Mouse (Mus musculus) brown adipose tissue, adult 24 weeks (tissue): ENCODE measurements around the gene Dpagt1. TPM values are rescaled to one million over a fixed set of nuclear protein-coding genes. Genes with fewer than 3 reads are reported as not detected.
"Not testable (repeated sequence)": the region's sequence is repeated elsewhere in the genome, so short reads cannot be mapped to it uniquely, and the experiment has no call there.

ENCODE experiments used
- H3K27ac ChIP-seq: fragments of 200-500 bp; replicated peaks from 2 replicates; pipeline ENCODE4 v1.5.1; 2012; ENCODE audit warnings: low read depth, mild to moderate bottlenecking, low read length
- H3K4me1 ChIP-seq: fragments of 200-500 bp; 2 replicates; pipeline ENCODE4 v1.6.1; 2012; ENCODE audit warnings: low read length, mixed read lengths; ENCODE audit not compliant: control insufficient read depth, insufficient read depth, insufficient read length
- H3K4me3 ChIP-seq: fragments of 200-500 bp; 2 replicates; pipeline ENCODE4 v1.5.1; 2012; ENCODE audit warnings: low read depth, mild to moderate bottlenecking, low read length, moderate library complexity; ENCODE audit not compliant: insufficient read depth
- polyA plus RNA-seq: library from polyadenylated mRNA; stranded (reverse); fragments of >200 nt; gene quantifications from 2 replicates; pipeline ENCODE4 v1.2.4, GENCODE M21; 2012; ENCODE audit not compliant: missing spikeins, insufficient read depth, insufficient read length

Gene Dpagt1
- polyA plus RNA-seq = 14.6 and 17.9 TPM in 2 replicates

DNA sequence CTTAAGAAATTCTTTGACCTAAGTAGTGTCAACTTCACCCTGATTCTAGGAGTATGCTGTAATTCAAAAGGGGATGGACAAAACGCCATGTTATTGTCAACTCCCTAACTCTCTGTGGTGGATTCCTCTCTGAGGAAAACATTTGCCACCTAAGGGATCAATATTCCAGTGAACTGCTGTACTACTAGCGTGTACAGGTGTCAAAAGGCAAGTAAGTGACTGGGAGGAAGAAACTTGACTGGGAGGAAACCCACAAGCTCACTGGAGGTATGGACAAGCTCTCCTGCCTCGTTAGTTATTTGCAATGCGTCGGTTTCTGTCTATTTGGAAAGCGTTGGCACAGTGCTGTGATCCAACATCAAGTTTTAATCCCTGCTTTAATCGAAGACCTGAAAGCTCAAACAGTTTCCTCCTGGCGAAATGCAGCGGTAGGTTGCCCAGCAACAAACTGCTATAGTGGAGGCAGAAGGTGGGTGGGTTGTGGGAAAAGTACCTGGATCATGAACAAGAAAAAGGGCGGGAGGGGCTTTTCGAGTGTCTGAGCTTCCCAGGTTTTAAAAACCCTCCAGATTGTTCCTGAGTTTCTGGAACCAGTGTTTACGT, at the start of gene Dpagt1:
Dpagt1 (plus strand) TSS at position 252 of the 603 bp plus-strand sequence.
- peak within 1 kb of the TSS; percentile 72 for H3K27ac ChIP-seq

GRCm38 (mm10) chr9:44283183-44283582, 42.6 kb upstream of the Dpagt1 start:
- no peak overlapping the region for H3K27ac ChIP-seq
- H3K4me1 ChIP-seq = peaks cover 4% of the 10 kb centered on the region; the same call in 1 of the 2 replicates
- H3K4me3 ChIP-seq = no peak overlapping the region

More for the DNA sequence above, at the start of gene Dpagt1:
- Histone ChIP-seq H3K4me1 (peaks cover 5% of the 10 kb centered on the region; the same call in 1 of the 2 replicates), H3K4me3 (peak within 1 kb of the TSS; percentile 79)

DNA sequence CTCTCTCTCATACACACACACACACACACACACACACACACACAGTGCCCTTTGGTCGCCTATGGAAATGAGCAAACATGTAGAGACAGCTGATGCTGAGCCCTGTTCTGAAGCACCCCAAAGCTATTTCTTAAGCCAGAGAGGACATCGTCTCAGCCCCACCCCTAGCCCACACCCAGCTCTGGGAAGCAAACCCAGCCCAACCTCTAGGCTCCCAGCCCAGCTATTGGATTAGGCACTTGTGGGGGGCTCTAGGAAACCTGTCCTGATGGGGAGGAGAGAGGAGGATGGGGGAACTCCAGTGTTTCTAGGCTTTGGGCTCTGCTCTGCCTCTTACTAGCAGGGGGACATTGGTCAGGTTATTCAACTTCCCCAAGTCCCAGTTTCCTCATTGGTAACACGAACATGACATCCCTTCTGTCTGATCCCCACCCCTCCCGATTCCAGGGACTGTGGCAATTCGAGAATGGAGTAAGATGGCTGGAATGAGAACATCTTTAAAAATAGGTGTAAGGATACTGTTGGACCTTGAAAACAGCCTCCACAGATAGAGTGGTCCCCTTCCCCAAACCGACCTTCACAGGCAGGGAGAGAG, 39.5 kb upstream of the Dpagt1 start:
- no peak overlapping the region for H3K27ac ChIP-seq
- no peak overlapping the region for H3K4me3 ChIP-seq
- H3K4me1 ChIP-seq = peaks cover 4% of the 10 kb centered on the region; the same call in 1 of the 2 replicates

GRCm38 (mm10) chr9:44287003-44287400, 38.8 kb upstream of the Dpagt1 start:
- no peak overlapping the region for H3K27ac ChIP-seq
- peak overlapping the region; percentile 57 for H3K4me3 ChIP-seq
- H3K4me1 ChIP-seq = peaks cover 4% of the 10 kb centered on the region; the same call in 1 of the 2 replicates

- peak overlapping the region; percentile 57 for H3K4me3 ChIP-seq
- H3K4me1 ChIP-seq = peaks cover 4% of the 10 kb centered on the region; the same call in 1 of the 2 replicates
- H3K27ac ChIP-seq = no peak overlapping the region
These were observed 38.3 kb upstream of the Dpagt1 start for GRCm38 (mm10) chr9:44287401-44288075.

- H3K27ac ChIP-seq = no peak within 1 kb of the TSS
- H3K4me1 ChIP-seq = peaks cover 4% of the 10 kb centered on the region; the same call in 1 of the 2 replicates
- H3K4me3 ChIP-seq = peak within 1 kb of the TSS; percentile 57
These were observed 37.5 kb upstream of the Dpagt1 start, which contains the start of gene Abcg4 for GRCm38 (mm10) chr9:44288076-44288958. Gene Abcg4 (minus strand): TSS chr9:44288615.

GRCm38 (mm10) chr9:44288959-44289291, 36.9 kb upstream of the Dpagt1 start:
- Histone ChIP-seq H3K4me1 (peaks cover 4% of the 10 kb centered on the region; the same call in 1 of the 2 replicates), H3K27ac (no peak overlapping the region), H3K4me3 (no peak overlapping the region)

DNA sequence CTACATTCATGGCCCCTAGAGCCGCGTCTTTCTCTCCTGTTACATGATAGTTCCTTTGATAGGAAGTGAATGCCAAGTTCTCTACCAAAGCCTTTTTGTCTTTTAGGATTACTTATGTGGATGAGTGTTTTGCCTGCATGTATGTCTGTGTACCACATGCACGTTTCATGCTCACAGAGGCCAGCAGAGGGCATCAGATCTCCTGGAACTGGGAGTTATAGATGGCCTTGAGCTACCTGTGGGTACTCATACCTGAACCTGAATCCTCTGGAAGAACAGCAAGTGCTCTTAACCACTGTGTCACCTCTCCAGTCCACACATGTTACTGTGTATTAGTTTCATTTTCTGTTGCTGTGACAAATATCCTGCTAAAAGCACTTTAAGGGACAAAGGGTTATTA, 33.3 kb upstream of the Dpagt1 start:
- Histone ChIP-seq H3K27ac (no peak overlapping the region), H3K4me3 (no peak overlapping the region), H3K4me1 (peaks cover under 1% of the 10 kb centered on the region; the same call in 1 of the 2 replicates)

- H3K27ac ChIP-seq, H3K4me1 ChIP-seq, H3K4me3 ChIP-seq: not testable (repeated sequence)
These were observed 25.8 kb upstream of the Dpagt1 start for GRCm38 (mm10) chr9:44300001-44300400.

DNA sequence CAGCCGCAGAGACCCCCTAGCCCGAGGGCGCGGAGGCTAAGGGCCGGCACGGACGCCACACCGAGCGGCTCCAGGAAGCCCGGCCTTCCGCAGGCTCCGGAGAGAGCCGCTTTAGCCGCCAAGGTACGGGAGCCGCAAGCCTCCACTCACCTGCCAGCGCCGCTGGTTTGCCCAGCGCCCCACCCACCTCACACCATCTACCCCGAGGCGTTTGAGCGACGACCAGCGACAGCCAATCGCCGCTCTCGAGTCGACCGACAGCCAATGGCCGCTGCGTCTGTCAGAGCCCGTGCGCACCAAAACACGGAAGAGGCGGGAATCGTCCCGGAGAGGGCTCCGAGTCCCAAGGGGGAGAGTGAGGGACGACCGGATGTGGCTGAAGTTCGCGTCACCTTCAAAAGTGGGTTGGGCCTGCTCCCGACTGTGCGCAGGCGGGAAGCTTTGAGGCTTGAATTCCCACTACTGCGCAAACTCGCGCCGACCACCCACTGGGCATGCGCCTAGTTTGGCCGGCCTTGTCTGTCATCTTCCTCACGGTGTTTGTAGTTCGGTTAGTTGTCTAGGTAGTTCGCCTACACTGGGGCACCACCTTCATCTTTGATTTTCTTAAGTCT, 20.2 kb upstream of the Dpagt1 start, which contains the start of gene Hinfp:
Hinfp (minus strand) TSS at position 206 of the 614 bp plus-strand sequence.
- peaks cover 7% of the 10 kb centered on the region for H3K4me1 ChIP-seq
- peak within 1 kb of the TSS; percentile 69 for H3K27ac ChIP-seq
- H3K4me3 ChIP-seq = peak within 1 kb of the TSS; percentile 71

DNA sequence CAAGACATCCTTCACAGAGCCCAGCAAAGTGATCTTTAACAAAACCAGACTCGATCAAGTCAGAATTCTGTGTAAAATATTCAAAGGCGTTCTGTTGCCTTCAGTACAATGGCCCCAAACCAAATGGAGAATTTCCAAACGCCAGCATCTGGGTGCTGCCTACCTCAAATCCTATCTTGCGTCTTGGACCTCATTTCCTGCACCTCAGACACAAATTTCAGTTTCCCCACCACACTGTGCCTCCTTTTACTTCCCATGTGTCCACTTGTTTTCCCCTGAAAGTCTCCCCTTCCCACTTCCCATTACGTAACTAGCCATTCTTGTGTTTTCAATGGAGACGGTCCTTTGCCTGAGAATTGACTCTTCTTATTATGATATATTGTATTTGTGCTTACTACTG, 19.3 kb upstream of the Dpagt1 start:
- Histone ChIP-seq H3K4me3 (no peak overlapping the region), H3K27ac (no peak overlapping the region), H3K4me1 (peaks cover 11% of the 10 kb centered on the region)

- no peak overlapping the region for H3K4me3 ChIP-seq
These were observed 18.6 kb upstream of the Dpagt1 start for GRCm38 (mm10) chr9:44307248-44307647.

DNA sequence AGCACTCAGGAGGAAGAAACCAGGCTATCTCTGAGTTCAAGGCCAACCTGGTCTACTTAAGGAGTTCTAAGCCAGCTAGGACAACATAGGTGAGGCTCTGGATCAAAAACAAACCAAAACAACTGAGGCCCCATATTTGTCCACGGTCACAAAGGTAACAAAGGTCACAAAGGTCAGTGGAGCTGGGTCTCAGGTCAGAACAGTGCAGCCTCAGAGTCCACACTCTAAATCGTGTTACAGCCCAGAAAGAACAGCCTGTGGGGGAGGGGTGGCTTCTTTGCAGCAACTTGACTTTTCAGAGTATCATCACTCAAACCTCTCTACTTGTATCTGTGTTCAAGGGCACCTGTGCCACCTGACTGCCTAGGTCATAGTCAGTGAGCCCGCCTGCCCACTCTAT, 16.1 kb upstream of the Dpagt1 start:
- no peak overlapping the region for H3K4me3 ChIP-seq
- no peak overlapping the region for H3K27ac ChIP-seq
- peaks cover 8% of the 10 kb centered on the region for H3K4me1 ChIP-seq

More at GRCm38 (mm10) chr9:44307248-44307647, 18.6 kb upstream of the Dpagt1 start:
- Histone ChIP-seq H3K27ac (no peak overlapping the region), H3K4me1 (peaks cover 11% of the 10 kb centered on the region)

- Histone ChIP-seq H3K4me3 (peak overlapping the region; percentile 48), H3K27ac (peak overlapping the region; percentile 99), H3K4me1 (peaks cover 8% of the 10 kb centered on the region)
These were observed 15.1 kb upstream of the Dpagt1 start for GRCm38 (mm10) chr9:44310750-44311135.
